16 mouse cellular contexts compared by ENCODE assay signal in genomic region chr6:97265705-97266104, GRCm38 (mm10). TPM values are rescaled to one million over a fixed set of nuclear protein-coding genes. Genes with fewer than 3 reads are reported as not detected.
"Had no signal": no experiment of that assay in that cellular context is flagged by ENCODE, and none has a peak within 500 bp of the region (broad histone marks: within the 10 kb centered on the region; RNA-seq: fewer than 3 reads in every experiment).

No protein-coding gene starts in this region.

- H3K4me2 ChIP-seq: midbrain, embryonic 15.5 days; stomach, embryonic 15.5 days had no signal

- H3K4me3 ChIP-seq: left cerebral cortex, adult 2 months; limb, embryonic 10.5 days; midbrain, embryonic 15.5 days; stomach, embryonic 15.5 days had no signal

- H3K27ac ChIP-seq: left cerebral cortex, adult 2 months; limb, embryonic 10.5 days; liver, embryonic 14.5 days; midbrain, embryonic 15.5 days; stomach, embryonic 15.5 days had no signal

- DNase-seq: kidney, postnatal 25 days; lung, adult 2 months; lung, postnatal 36 days; right cerebral cortex, postnatal 14 days; thymus, adult 2 months; thymus, postnatal 25 days had no signal

- H3K27me3 ChIP-seq: midbrain, embryonic 15.5 days; stomach, embryonic 15.5 days had no signal

- H3K9me3 ChIP-seq: limb, embryonic 10.5 days; midbrain, embryonic 15.5 days; stomach, embryonic 15.5 days had no signal

- H3K36me3 ChIP-seq: limb, embryonic 10.5 days; midbrain, embryonic 15.5 days; stomach, embryonic 15.5 days had no signal

- ATAC-seq: lung, postnatal 0 days; midbrain, embryonic 15.5 days had no signal

- H3K4me1 ChIP-seq: limb, embryonic 10.5 days; midbrain, embryonic 15.5 days; stomach, embryonic 15.5 days had no signal

- H3K9ac ChIP-seq: liver, embryonic 14.5 days; midbrain, embryonic 15.5 days; stomach, embryonic 15.5 days had no signal

RNA-seq across cellular contexts. Expression of gene Lmod3, which starts 13.1 kb away (rescaled TPM):
- total RNA-seq: layer of hippocampus, postnatal 25 days; left cerebral cortex, adult 2 months; megakaryocyte progenitor cell, adult 5-6 weeks; monocyte, adult 5-6 weeks had no signal
- polyA plus RNA-seq: liver, embryonic 14.5 days; midbrain, embryonic 15.5 days; spleen, adult 2 months had no signal
